Mouse (Mus musculus): ENCODE measurements around the gene Mcm9. TPM values are rescaled to one million over a fixed set of nuclear protein-coding genes. Genes with fewer than 3 reads are reported as not detected.

The Mcm9 gene
- polyA plus RNA-seq, 1 experiment from 2014 or later = 9.6 TPM

- peaks cover 42% of the 10 kb centered on the region for H3K36me3 ChIP-seq (ENCODE audit: insufficient read depth, low read length)
- no peak overlapping the region for H3K9ac ChIP-seq (replicated peaks; ENCODE audit: low read length)
- ATAC-seq (ENCODE audit: low FRiP score, low TSS enrichment) = 0 out of 2 replicates have a peak, but pooled peaks have one; percentile 9
- H3K4me1 ChIP-seq (ENCODE audit: insufficient read depth, low read length) = no peaks in the 10 kb centered on the region
- 71% methylated on average over 8 of the region's 8 CpGs for WGBS
- no peaks in the 10 kb centered on the region for H3K27me3 ChIP-seq (ENCODE audit: insufficient read depth, low read length)
- no peaks in the 10 kb centered on the region for H3K9me3 ChIP-seq (ENCODE audit: low read length)
- no peak overlapping the region for H3K27ac ChIP-seq (ENCODE audit: low read length)
- no peak overlapping the region for H3K4me3 ChIP-seq (ENCODE audit: low read length)
- no peak overlapping the region for H3K4me2 ChIP-seq (replicated peaks; ENCODE audit: low read depth, low read length)
Measured at GRCm38 (mm10) chr10:53615850-53616616, 14.2 kb downstream of the Mcm9 start.

DNA sequence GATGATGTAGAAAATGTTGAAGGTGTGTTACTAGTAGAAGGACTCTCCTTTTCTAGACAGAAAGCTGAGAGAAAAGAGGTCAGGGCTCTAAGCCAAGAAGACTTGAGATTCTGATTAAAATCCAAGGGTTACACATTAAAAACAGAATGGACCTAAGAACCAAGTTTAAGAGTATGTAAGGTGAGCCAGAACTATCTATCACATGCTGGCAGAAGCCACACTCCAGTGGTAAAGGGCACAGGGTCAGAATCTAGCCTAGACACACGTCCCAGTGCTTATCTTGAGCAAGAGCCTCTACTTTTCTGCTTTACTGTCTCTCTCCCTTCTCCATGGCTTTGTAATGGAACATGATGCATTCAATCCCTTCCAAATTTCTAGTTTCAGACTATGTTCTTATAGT, 16.3 kb downstream of the Mcm9 start:
- peaks cover 45% of the 10 kb centered on the region for H3K36me3 ChIP-seq (ENCODE audit: insufficient read depth, low read length)
- WGBS = 60% methylated on average over 1 of the region's 1 CpGs
- no peaks in the 10 kb centered on the region for H3K9me3 ChIP-seq (ENCODE audit: low read length)
- no peak overlapping the region for H3K4me3 ChIP-seq (ENCODE audit: low read length)
- H3K9ac ChIP-seq (replicated peaks; ENCODE audit: low read length) = no peak overlapping the region
- H3K4me1 ChIP-seq (ENCODE audit: insufficient read depth, low read length) = no peaks in the 10 kb centered on the region
- H3K27me3 ChIP-seq (ENCODE audit: insufficient read depth, low read length) = no peaks in the 10 kb centered on the region
- no peak overlapping the region for H3K4me2 ChIP-seq (replicated peaks; ENCODE audit: low read depth, low read length)
- H3K27ac ChIP-seq (ENCODE audit: low read length) = no peak overlapping the region
- no peak for ATAC-seq (ENCODE audit: low FRiP score, low TSS enrichment)

DNA sequence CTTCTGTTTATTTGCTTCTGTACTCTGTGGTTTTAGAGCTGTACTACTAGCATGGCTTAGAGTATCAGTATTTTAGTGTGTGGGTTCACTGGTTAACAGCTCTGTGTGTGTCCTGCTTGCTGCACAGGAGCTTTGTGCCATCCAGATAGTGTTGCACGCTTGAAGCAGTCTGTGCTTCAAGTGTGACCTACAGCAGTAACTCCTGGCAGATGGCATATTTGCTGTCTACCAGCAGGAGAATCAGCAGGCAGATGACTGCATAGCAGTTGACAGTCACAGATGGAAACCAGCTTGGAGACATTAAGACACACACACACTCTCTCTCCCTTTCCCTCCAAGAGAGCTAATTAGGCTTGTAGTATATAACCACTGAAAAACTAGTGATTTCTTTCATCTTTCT, 18.1 kb downstream of the Mcm9 start:
- 78% methylated on average over 1 of the region's 1 CpGs for WGBS
- H3K4me3 ChIP-seq (ENCODE audit: low read length) = no peak overlapping the region
- no peaks in the 10 kb centered on the region for H3K4me1 ChIP-seq (ENCODE audit: insufficient read depth, low read length)
- no peak overlapping the region for H3K9ac ChIP-seq (replicated peaks; ENCODE audit: low read length)
- H3K36me3 ChIP-seq (ENCODE audit: insufficient read depth, low read length) = peaks cover 42% of the 10 kb centered on the region
- no peaks in the 10 kb centered on the region for H3K9me3 ChIP-seq (ENCODE audit: low read length)
- H3K27me3 ChIP-seq (ENCODE audit: insufficient read depth, low read length) = no peaks in the 10 kb centered on the region
- ATAC-seq (ENCODE audit: low FRiP score, low TSS enrichment) = no peak
- H3K4me2 ChIP-seq (replicated peaks; ENCODE audit: low read depth, low read length) = no peak overlapping the region
- H3K27ac ChIP-seq (ENCODE audit: low read length) = no peak overlapping the region

DNA sequence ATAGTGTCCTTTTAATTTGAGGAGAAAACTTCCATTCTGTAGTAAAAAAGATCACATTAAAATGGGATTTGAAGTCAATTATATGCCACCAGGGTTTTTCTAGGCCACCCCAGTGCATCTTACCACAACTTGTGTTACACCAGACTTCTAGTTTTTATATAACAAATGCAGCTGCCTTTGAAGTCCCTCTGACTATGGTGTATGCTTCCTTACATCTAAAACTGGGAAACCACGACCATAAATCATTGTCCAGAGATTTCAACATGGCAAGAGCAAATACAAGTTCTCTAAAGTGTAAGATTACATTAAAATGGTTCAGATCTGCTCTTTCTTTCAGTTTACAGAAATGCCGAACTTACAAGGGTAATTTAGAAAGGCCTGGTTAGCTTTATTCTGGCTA, 22.0 kb downstream of the Mcm9 start:
- Histone ChIP-seq H3K4me3 (ENCODE audit: low read length) (no peak overlapping the region), H3K27ac (ENCODE audit: low read length) (no peak overlapping the region), H3K9ac (replicated peaks; ENCODE audit: low read length) (no peak overlapping the region), H3K4me1 (ENCODE audit: insufficient read depth, low read length) (no peaks in the 10 kb centered on the region), H3K4me2 (replicated peaks; ENCODE audit: low read depth, low read length) (no peak overlapping the region), H3K9me3 (ENCODE audit: low read length) (no peaks in the 10 kb centered on the region), H3K27me3 (ENCODE audit: insufficient read depth, low read length) (no peaks in the 10 kb centered on the region), H3K36me3 (ENCODE audit: insufficient read depth, low read length) (peaks cover 38% of the 10 kb centered on the region)
- 58% methylated on average over 2 of the region's 2 CpGs for WGBS
- ATAC-seq (ENCODE audit: low FRiP score, low TSS enrichment) = no peak

DNA sequence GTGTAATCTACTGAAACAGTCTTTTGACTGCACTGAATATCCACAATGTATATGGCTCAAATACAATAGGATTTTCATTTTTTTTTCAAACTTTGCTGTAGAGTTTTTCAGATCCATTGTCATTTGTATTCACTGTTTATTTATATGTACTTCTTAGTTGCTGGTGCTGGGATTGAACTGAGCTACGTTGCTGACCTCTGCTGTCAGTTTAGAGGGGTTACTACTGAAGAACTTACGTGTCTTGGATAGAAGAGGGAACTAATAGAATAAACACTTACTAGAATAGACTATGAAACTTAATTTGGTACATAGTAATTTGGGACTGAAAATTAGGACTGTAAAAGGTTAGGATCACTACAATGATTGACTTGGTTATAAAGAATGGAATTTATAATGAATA, 24.9 kb downstream of the Mcm9 start:
- Histone ChIP-seq H3K27me3 (ENCODE audit: insufficient read depth, low read length) (no peaks in the 10 kb centered on the region), H3K4me1 (ENCODE audit: insufficient read depth, low read length) (peaks cover 6% of the 10 kb centered on the region; the same call in 1 of the 2 replicates), H3K4me3 (ENCODE audit: low read length) (no peak overlapping the region), H3K36me3 (ENCODE audit: insufficient read depth, low read length) (peaks cover 39% of the 10 kb centered on the region), H3K9ac (replicated peaks; ENCODE audit: low read length) (no peak overlapping the region), H3K27ac (ENCODE audit: low read length) (no peak overlapping the region), H3K4me2 (replicated peaks; ENCODE audit: low read depth, low read length) (no peak overlapping the region), H3K9me3 (ENCODE audit: low read length) (no peaks in the 10 kb centered on the region)
- whole genome bisulfite sequencing = 69% methylated on average over 2 of the region's 2 CpGs
- ATAC-seq (ENCODE audit: low FRiP score, low TSS enrichment) = no peak

DNA sequence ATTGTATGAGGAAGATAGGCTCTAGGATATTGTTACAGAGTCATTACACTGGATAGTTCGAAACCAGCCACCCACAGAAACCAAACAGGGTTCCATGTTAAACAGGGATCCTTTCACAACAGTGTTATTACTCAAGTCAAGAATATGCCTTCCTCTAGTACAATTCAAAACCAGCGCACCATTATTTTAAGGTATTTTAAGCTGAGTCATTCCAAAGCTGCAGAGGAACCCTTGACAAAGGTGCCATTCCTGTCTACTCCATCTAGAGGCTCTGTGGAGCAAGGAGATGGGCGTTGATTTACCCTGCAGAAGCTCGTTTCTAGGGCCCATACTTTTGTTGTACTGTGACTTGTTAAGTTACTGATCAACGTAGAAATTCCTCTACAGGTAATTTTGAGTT, 31.4 kb downstream of the Mcm9 start:
- Histone ChIP-seq H3K36me3 (ENCODE audit: insufficient read depth, low read length) (peaks cover 12% of the 10 kb centered on the region), H3K9ac (replicated peaks; ENCODE audit: low read length) (0 out of 2 replicates have a peak overlapping the region, but pooled peaks have one; percentile 26), H3K27me3 (ENCODE audit: insufficient read depth, low read length) (no peaks in the 10 kb centered on the region), H3K27ac (ENCODE audit: low read length) (no peak overlapping the region), H3K4me3 (ENCODE audit: low read length) (peak overlapping the region; percentile 19), H3K4me2 (replicated peaks; ENCODE audit: low read depth, low read length) (peak overlapping the region; percentile 46), H3K9me3 (ENCODE audit: low read length) (no peaks in the 10 kb centered on the region), H3K4me1 (ENCODE audit: insufficient read depth, low read length) (peaks cover 27% of the 10 kb centered on the region)
- no peak for ATAC-seq (ENCODE audit: low FRiP score, low TSS enrichment)
- WGBS = 57% methylated on average over 5 of the region's 5 CpGs

- Histone ChIP-seq H3K4me2 (replicated peaks; ENCODE audit: low read depth, low read length) (peak overlapping the region; percentile 62), H3K36me3 (ENCODE audit: insufficient read depth, low read length) (peaks cover 9% of the 10 kb centered on the region; the same call in 1 of the 2 replicates), H3K27me3 (ENCODE audit: insufficient read depth, low read length) (no peaks in the 10 kb centered on the region), H3K9me3 (ENCODE audit: low read length) (no peaks in the 10 kb centered on the region), H3K27ac (ENCODE audit: low read length) (peak overlapping the region; percentile 99), H3K4me3 (ENCODE audit: low read length) (peak overlapping the region; percentile 99), H3K9ac (replicated peaks; ENCODE audit: low read length) (peak overlapping the region; percentile 98), H3K4me1 (ENCODE audit: insufficient read depth, low read length) (peaks cover 27% of the 10 kb centered on the region)
- WGBS = under 1% methylated on average over 84 of the region's 99 CpGs
- ATAC-seq (ENCODE audit: low FRiP score, low TSS enrichment) = peak; percentile 28; the same call in 1 of the 2 replicates
Measured at GRCm38 (mm10) chr10:53597121-53597881, 32.9 kb downstream of the Mcm9 start.

DNA sequence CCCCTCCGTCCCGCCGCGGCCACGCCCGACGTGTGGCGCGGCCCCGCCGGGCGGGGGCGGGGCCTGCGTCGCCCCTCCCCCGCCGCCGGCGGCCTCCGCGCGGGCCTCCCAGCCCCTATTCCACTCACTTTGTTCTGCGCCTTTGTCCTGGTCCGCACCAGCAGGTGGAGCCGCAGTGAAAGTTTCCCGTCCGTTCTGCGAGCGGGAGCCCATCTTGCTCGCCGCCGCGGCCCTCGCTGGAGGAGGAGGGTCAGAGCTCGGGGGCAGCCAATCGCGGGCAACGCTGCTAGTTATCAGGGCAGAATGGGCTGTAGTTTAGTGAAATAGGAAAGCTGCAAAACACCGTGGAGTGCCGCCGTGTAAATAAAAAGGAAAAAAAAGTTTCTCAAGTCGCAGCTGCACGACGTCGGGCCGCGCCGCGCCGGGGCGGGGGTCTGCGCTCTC, 33.5 kb downstream of the Mcm9 start, which contains the start of gene Asf1a:
TSS of gene Asf1a (plus strand) at position 81 of the 444 bp plus-strand sequence.
- H3K4me1 ChIP-seq (ENCODE audit: insufficient read depth, low read length) = peaks cover 27% of the 10 kb centered on the region
- H3K4me2 ChIP-seq (replicated peaks; ENCODE audit: low read depth, low read length) = peak within 1 kb of the TSS; percentile 81
- ATAC-seq (ENCODE audit: low FRiP score, low TSS enrichment) = peak; percentile 98
- peak within 1 kb of the TSS; percentile 99 for H3K4me3 ChIP-seq (ENCODE audit: low read length)
- WGBS = under 1% methylated on average over 46 of the region's 52 CpGs
- H3K36me3 ChIP-seq (ENCODE audit: insufficient read depth, low read length) = peaks cover 6% of the 10 kb centered on the region; the same call in 1 of the 2 replicates
- H3K9me3 ChIP-seq (ENCODE audit: low read length) = no peaks in the 10 kb centered on the region
- no peaks in the 10 kb centered on the region for H3K27me3 ChIP-seq (ENCODE audit: insufficient read depth, low read length)
- H3K9ac ChIP-seq (replicated peaks; ENCODE audit: low read length) = peak within 1 kb of the TSS; percentile 98
- H3K27ac ChIP-seq (ENCODE audit: low read length) = peak within 1 kb of the TSS; percentile 99

DNA sequence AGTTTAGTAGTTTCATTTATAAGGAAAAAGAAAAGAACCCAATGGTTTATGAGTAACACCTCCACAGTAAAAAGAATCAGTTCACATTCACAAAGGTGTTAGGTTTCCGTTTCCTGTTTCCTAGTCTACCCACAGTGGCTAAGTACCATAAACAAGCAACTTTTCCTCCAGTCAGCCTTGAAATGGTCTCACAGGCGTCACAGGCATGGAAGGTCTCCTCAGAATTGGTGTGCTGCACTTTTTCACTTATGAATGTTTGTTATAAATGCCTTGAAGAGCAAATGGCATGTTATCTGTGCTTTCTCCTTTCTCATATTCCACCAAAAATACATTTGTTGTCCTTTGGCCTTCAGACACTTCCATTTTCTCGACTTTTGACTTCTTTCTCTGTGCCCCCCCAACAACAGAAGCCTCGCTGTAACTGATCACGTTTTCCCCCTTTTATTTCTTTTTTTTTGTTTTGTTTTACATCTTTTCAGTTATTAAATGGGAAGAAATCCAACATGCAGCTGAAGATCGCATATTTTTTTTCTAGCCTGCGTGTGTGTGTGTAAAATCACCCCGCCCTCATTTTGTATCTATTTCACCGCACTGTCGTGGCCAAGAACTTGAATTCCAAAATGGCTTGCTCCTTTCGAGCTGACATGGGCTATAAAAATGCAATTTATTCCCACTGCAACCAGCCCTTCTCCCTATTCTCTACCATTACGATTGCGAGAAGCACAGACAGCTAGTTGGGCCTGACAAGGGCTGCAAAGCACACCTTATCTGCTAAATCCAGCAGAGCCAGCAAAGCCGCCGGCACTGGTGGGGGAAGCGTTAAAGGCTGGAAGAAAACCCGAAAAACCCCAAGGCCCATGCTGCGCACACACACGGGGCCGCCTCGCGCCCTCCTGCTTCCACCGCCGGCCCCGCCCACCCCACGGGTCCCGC, 34.2 kb downstream of the Mcm9 start:
- H3K27ac ChIP-seq (ENCODE audit: low read length) = peak overlapping the region; percentile 99
- no peaks in the 10 kb centered on the region for H3K27me3 ChIP-seq (ENCODE audit: insufficient read depth, low read length)
- H3K36me3 ChIP-seq (ENCODE audit: insufficient read depth, low read length) = 0 out of 2 replicates have a peak, but pooled peaks cover 4% of the 10 kb centered on the region
- 3% methylated on average over 27 of the region's 27 CpGs for WGBS
- H3K9ac ChIP-seq (replicated peaks; ENCODE audit: low read length) = peak overlapping the region; percentile 86
- ATAC-seq (ENCODE audit: low FRiP score, low TSS enrichment) = peak; percentile 94
- H3K4me1 ChIP-seq (ENCODE audit: insufficient read depth, low read length) = peaks cover 27% of the 10 kb centered on the region
- H3K9me3 ChIP-seq (ENCODE audit: low read length) = no peaks in the 10 kb centered on the region
- H3K4me2 ChIP-seq (replicated peaks; ENCODE audit: low read depth, low read length) = peak overlapping the region; percentile 81
- H3K4me3 ChIP-seq (ENCODE audit: low read length) = peak overlapping the region; percentile 99
